Mouse (Mus musculus): ENCODE measurements around the gene Parp12. TPM values are rescaled to one million over a fixed set of nuclear protein-coding genes. Genes with fewer than 3 reads are reported as not detected.
A peak's percentile ranks its signal among the peaks of the same experiment; 100 is the strongest.

Parp12 gene
- total RNA-seq, 2 experiments from 2014 or later, result 11.8 to 12.9 TPM

DNA sequence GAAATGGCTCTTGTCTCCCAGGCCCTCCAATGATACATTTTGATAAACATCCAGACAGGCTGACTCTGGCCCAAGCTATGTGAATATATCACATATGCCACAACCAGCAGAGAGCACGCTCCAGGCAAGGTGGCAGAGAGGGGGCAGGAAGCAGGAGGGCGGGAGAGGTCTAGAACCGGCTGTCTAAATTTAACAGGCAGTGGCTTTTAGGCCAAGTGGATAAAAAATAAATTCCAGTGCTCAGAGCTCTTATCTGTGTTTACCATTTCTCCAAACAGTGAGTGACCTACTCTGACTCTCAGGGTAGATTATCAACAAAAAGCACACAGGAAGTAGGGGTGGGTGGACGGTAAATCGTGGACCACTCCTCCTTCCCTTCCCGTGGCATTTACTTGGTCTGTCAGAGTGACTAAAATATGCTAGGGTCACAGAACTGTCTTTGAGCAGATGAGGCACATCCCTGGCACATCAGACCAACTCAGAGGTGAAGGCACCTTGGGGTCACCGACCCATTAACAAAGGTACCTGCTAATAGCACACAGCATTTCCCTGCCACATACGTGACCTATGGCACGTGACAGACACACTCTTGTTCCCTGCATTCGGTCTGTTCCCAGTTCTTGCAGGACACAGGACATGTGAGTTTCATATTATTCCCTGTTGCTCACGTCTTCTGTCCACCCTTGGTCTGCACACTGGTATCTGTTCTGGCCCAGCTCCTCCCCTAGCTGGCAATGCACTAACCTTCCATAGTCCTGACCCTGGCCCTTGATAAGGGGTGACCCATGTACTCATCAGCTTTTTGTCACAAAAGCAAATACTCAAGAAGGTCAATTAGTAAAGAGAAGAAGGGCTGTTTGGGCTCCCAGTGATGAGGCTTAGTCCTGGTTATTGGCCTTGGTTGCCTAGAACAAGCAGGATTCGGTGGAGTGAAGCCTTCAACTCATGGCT is 58.3 kb downstream of the Parp12 start:
- intact Hi-C loops (cut with DNase I), result no loop called here
- peak in 1 of 2 experiments; percentile 28 for DNase-seq

DNA sequence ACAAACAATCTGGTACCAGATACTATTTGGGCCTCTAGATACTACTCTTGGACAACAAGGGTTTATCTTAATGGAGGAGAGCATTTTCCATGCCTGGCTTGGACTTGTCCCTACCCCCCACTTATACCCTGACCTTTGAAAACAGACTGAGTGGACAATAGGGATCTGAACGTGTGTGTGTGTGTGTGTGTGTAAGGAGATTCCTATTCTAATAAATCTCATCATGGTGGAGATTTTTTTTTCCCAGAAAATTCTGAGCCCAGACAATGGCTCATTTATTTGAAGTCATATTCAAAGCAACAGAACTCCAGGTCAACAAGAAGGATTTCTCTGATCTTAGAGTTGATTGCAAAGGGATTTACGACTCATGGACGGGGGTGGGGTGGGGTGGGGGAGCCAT is 59.2 kb downstream of the Parp12 start:
- no peak for DNase-seq

DNA sequence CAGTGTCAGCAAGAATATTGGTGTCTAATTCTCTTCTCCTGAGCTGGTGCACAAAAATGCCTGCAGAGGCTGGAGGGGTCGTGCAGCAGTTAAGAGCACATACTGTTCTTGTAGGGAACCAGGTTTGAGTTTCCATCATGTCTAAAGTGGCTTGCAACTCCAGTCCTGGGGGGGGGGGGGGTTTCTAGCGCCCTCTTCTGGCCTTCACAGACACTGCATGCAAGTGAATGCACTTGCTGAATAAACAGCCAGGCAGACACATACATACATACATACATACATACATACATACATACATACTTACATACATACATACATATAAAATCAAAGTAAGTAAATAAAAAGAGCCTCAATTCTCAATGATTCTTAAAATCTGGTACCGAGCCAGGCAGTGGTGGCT is 59.8 kb downstream of the Parp12 start:
- intact Hi-C loops (cut with DNase I), result no loop called here
- no peak for DNase-seq

More for the DNA sequence above, 59.2 kb downstream of the Parp12 start:
- intact Hi-C loops (cut with DNase I), result no loop called here

DNA sequence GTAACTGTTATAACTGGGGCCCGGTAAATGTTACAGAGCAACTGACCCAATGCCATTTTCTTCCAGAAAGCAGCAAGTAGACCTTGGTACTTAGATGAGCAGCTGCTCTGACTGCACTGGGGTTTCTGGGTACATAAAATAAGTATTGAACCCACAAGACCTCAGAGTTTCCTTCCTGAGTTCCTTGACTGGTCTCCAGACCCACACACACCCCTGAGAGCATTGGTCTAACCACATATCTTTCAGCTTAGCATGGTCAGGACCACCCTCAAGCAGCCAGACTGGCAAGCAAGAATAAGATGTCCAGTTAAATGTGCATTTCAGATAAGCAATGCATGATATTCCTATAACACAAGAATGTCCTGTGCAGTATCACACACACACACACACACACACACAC is 61.0 kb downstream of the Parp12 start:
- intact Hi-C loops (cut with DNase I), result no loop called here
- DNase-seq, result no peak

DNA sequence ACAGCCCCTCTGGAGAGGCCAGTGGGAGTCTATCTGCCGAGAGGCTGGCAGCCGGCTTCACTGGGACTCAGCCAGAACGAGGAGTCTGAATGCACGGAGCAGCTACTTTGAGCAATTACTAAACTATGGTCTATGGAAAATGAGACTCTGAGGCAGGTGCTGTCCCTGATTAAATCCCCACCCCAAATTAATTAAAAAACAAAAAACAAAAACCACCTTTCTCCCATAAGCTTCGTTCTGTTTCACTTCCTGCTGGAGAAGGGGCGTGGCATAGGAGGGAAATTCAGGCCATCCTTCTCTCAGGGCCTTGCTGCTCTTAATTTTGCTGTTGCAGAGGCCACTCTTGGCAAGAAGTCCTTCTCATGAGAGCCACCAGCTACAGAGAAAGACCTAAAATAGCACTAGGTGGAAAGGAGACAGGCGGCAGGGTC is 62.3 kb downstream of the Parp12 start:
- intact Hi-C loops (cut with DNase I), result no loop called here
- peak; percentile 63 to 70 for DNase-seq

DNA sequence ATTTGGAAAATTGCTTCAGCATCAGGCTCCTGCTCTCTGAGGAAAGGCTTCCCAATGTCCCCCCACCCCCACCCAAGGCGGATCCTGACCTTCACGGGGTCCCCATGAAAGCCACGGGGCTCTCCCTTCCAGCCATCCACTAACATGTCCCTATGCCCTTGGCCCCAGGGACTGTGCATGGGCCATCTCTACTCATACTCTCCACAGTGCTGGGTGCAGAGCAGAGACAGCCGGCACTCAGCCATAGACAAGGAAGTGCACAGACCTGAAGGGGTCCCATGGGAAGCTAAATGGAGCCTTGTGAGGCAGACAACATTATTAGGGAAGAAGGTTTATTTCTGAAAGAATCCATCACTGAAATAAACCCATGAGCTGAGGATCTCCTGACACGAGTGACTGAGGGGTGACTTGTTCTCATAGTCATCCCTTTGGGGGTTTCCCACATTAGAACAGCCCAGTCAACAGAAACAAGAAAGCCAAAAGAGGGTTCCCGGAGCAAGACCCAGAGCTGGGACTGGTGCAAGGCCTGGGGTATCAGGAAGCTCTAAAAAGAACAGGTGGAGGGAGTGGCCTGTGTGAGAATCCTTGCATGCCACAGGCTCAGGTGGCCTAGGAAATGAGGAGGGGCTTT is 63.2 kb downstream of the Parp12 start:
- DNase-seq, result no peak
- intact Hi-C loops (cut with DNase I), result no loop called here

DNA sequence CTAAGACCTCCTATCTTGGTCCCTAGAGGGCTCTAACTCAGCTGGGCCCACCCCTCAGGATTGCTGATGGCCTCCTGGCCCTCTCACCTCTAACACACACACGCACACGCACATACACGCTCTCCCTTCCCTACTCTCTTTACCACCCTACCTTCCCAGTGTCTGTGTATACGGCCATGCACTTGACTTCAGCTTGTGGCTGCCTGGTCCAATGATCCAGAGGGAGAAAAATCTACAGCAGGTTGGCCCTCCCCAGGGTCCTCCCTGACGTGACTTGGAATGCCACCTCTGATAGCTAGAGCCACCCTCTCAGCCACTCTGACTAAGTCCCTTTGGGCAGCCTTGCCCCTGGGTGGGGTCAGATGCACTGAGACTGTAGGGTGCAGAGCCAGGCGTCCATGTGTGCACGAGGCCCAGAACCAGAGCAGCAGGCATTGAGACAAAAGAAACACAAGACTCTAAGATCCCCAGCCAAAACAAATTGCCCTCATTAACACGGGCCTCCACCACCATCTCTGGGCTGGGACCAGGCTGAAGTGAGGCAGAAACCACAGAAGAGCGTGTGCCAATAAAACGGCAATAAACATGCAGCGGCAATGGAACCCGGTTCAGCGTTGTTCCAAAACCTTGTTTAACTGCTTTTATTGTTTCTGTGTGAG is 63.8 kb downstream of the Parp12 start:
- intact Hi-C loops (cut with DNase I), result no loop called here
- no peak for DNase-seq

DNA sequence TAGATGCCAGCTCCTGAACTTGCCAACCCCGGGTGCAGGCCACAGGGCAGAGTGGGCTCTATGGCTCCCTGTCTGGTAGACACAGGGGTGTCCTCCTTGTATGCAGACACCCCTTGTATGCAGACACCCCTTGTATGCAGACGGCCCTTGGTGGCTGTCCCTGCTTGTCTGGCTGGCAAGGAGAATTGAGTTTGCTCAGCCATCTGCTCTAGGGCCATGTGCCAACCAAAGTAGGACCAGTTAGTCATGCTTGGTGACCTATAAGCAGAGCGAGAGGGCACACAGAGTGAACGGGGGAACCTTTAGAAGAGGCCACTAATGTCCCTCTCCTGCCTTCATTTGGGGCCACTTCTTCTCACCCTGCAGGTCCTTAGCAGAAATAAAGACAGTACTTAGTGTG is 65.5 kb downstream of the Parp12 start:
- peak; percentile 41 to 47 for DNase-seq
- intact Hi-C loops (cut with DNase I), result no loop called here

DNA sequence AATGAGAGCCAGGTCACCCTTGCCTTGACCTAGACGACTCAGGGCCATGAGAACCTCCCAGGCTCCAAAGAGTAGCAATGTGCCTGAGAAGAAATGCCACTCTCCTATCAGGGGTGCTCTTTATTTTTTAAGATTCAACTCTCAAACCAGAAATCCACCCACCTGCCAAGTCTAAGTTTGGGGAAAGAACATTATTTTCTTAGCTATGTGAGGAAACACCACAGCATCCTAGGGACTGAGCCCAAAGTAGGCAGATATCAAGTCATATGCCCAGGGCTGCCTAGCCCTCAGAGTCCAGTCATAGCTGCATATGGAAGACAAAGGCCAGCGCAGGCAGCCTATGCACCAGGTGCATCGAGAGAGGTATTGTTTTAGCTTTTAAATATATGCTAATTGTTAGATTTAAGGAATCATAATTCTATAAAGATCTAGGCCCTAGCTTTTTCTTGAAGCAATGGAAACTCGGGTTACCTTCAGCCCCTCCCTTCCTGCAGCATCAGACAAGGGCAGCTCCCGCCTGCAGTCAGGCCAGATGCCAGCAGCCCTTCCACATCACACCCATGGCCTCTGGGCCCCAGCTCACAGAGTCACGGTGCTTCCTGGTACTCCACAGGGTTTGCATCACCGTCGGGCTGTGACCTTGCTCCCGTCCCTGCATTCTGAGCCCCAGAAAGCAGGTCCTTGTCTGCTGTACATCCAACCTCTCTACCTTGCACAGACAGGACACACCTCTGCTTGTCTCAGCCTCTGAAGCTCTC is 66.2 kb downstream of the Parp12 start:
- DNase-seq, result no peak
- intact Hi-C loops (cut with DNase I), result no loop called here

DNA sequence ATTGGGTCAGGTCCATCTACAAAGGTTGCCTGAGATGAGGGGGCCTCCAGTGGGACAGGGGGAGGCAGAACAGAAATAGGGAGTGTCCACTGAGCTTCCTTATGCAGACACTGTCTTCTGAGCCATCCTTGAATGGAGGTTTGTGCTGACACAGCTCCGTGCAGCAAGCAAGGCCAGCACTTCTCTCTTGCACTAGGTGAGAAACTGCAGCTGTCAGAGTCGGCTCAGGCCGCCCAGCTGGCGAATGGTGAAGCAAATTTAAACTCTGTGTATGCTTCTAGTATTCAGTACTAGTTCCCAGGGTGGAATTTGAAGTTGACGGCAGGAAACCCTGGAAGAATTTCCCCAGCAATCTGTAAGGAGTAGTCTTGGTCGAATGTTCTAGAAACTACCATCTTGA is 67.3 kb downstream of the Parp12 start:
- intact Hi-C loops (cut with DNase I), result no loop called here

DNA sequence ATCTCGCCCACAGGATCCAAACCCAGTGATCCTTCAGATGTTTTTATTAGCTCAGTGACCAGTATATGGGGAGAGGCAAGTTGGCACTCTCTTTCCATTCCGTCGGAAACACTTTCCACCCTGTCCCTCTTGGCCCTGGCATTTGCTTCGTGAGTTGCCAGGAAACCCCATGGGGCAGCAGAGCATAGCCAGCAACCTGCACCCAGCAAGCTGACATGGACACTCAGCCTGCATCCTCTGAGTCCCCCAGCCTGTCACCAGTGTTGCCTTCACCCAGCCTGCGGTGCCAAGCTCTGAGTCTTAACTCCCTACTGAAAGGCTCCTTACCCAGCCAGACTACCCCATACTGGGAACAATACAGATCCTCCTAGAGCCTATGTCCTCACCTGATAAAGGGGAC is 69.0 kb downstream of the Parp12 start:
- intact Hi-C loops (cut with DNase I), result loop anchor here (5.0 kb wide), 1 partner anchor 87 kb away; no protein-coding TSS in a partner anchor
- peak in 1 of 2 experiments; percentile 42 for DNase-seq

More for the DNA sequence above, 67.3 kb downstream of the Parp12 start:
- no peak for DNase-seq

DNA sequence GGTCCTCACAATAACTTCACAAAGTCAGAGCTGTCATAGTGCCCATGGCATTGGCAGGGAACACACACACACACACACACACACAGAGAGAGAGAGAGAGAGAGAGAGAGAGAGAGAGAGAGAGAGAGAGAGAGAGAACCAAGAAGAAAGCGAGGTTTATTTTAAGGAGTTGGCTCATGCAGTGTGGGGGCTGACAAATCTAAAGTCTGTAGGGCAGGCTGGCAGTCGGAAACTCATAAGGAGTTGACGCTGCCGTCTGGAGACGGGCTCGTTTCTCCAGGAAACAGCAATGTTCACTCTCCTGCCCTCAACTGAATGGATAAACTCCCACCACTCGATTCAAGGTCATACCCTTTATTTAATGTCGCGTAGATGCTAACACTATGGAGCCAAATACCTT is 77.7 kb downstream of the Parp12 start:
- no peak for DNase-seq
- intact Hi-C loops (cut with DNase I), result no loop called here

Other genes starting within 250 kb of the Parp12 start
- gene Tbxas1, start 242.9 kb downstream of the Parp12 start, total RNA-seq (2021), result 1 to 10 TPM; 1.0 to 1.4 TPM
- gene Hipk2, start 242.2 kb downstream of the Parp12 start, total RNA-seq (2021), result 10 to 100 TPM; 73.7 to 80.5 TPM
- gene Kdm7a, start 88.4 kb upstream of the Parp12 start, total RNA-seq (2021), result 10 to 100 TPM; 17.6 to 21.0 TPM